ENCODE assay signal across 15 mouse cellular contexts in the genomic region with DNA sequence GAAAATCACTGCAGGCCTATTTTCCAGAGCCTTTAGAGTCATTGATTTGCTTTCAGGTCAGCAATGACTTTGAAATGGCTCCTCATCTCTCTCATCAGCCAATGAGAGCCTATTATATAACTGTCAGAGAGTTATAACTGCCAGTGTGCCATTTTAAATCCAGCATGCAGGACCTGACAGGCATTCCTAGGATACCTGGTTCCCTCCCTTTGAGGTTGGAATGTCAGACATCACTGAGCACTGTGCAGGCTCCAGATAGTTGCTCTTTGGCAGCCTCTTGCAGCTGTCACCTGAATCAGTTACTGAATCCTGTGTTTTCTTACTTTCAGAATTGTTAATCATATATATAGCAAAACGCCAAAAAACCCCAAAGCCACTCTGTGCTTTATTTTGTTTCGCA.
DNase-seq lines count a peak whose midpoint lies in the region; ATAC-seq and TF ChIP-seq lines count a peak whose summit lies in the region.
"Had no signal": no experiment of that assay in that cellular context is flagged by ENCODE, and none has a peak within 500 bp of the region (broad histone marks: within the 10 kb centered on the region; RNA-seq: fewer than 3 reads in every experiment).

No protein-coding gene starts in this region.

- H3K9me3 ChIP-seq in intestine, postnatal 0 days (ENCODE audit: control insufficient read depth): no peaks in the 10 kb centered on the region
- no peaks in the 10 kb centered on the region for H3K9me3 ChIP-seq in stomach, embryonic 16.5 days (replicated peaks; ENCODE audit: control insufficient read depth, low read length)

- no peaks in the 10 kb centered on the region for H3K27me3 ChIP-seq in intestine, postnatal 0 days (replicated peaks; ENCODE audit: control insufficient read depth, insufficient read depth, low read length)
- no peaks in the 10 kb centered on the region for H3K27me3 ChIP-seq in stomach, embryonic 16.5 days (ENCODE audit: control insufficient read depth, insufficient read depth, low read length)

- no peak overlapping the region for H3K9ac ChIP-seq in intestine, postnatal 0 days (ENCODE audit: low read depth, low read length)
- H3K9ac ChIP-seq in stomach, embryonic 16.5 days (ENCODE audit: low read length): no peak overlapping the region

- no peak for DNase-seq in frontal cortex, postnatal 25 days (ENCODE audit: low spot score in 2 of 2)
- DNase-seq in left cerebral cortex, adult 2 months (ENCODE audit: extremely low spot score in 1 of 2, low spot score in 2 of 2): no peak
- DNase-seq in left cerebral cortex, postnatal 10 days (ENCODE audit: extremely low spot score in 1 of 2, low spot score in 2 of 2): no peak
- DNase-seq in urinary bladder, postnatal 10 days (ENCODE audit: low spot score): no peak
- DNase-seq: cerebellum, postnatal 14 days; layer of hippocampus, postnatal 36 days; right cerebral cortex, postnatal 25 days had no signal

- intact Hi-C loops in left cerebral cortex, adult 2 months (cut with DNase I): no loop called here
- intact Hi-C loops in left cerebral cortex, postnatal 10 days (cut with DNase I): no loop called here

- H3K4me1 ChIP-seq in intestine, postnatal 0 days (replicated peaks; ENCODE audit: control insufficient read depth, insufficient read depth, low read length): no peaks in the 10 kb centered on the region
- H3K4me1 ChIP-seq in stomach, embryonic 16.5 days (ENCODE audit: control insufficient read depth, insufficient read depth, low read length): peaks cover 15% of the 10 kb centered on the region

- H3K36me3 ChIP-seq in intestine, postnatal 0 days (ENCODE audit: control insufficient read depth, insufficient read depth): no peaks in the 10 kb centered on the region
- no peaks in the 10 kb centered on the region for H3K36me3 ChIP-seq in stomach, embryonic 16.5 days (ENCODE audit: control insufficient read depth, insufficient read depth, low read length)

- TF ChIP-seq CTCF in left cerebral cortex, adult 2 months (IDR thresholded peaks at IDR 0.05): no peak
- TF ChIP-seq CTCF in intestine, postnatal 0 days (IDR thresholded peaks at IDR 0.05; ENCODE audit: low read depth): no peak

- peak overlapping the region; percentile 54 for H3K4me3 ChIP-seq in left cerebral cortex, adult 2 months
- no peak overlapping the region for H3K4me3 ChIP-seq in intestine, postnatal 0 days (ENCODE audit: low read depth, low read length)
- H3K4me3 ChIP-seq in stomach, embryonic 16.5 days (replicated peaks; ENCODE audit: low read length): no peak overlapping the region

- WGBS in intestine, postnatal 0 days: 72% methylated on average over 2 of the region's 2 CpGs
- 59% methylated on average over 2 of the region's 2 CpGs for WGBS in stomach, embryonic 16.5 days

- peak overlapping the region; percentile 87 for H3K27ac ChIP-seq in left cerebral cortex, adult 2 months
- H3K27ac ChIP-seq in intestine, postnatal 0 days (ENCODE audit: low read depth, low read length): no peak overlapping the region
- 0 out of 2 replicates have a peak overlapping the region, but pooled peaks have one; percentile 2 for H3K27ac ChIP-seq in stomach, embryonic 16.5 days (ENCODE audit: low read length)
- H3K27ac ChIP-seq: macrophage had no signal

- ATAC-seq in frontal cortex, adult (ENCODE audit: low TSS enrichment): peak; percentile 24; the same call in 1 of the 2 replicates
- no peak for ATAC-seq in intestine, postnatal 0 days
- ATAC-seq in stomach, embryonic 16.5 days (ENCODE audit: insufficient read depth, low FRiP score): no peak
- no peak for ATAC-seq in granulocyte monocyte progenitor cell, adult 5-6 weeks (replicated peaks; ENCODE audit: poor library complexity, severe bottlenecking)
- ATAC-seq: inflammation-experienced regulatory T-cells, adult 6 months; midbrain, embryonic 16.5 days had no signal

- H3K4me2 ChIP-seq in intestine, postnatal 0 days (replicated peaks; ENCODE audit: low read depth): peak overlapping the region; percentile 31
- peak overlapping the region; percentile 20 for H3K4me2 ChIP-seq in stomach, embryonic 16.5 days (ENCODE audit: low read depth, low read length)
- H3K4me2 ChIP-seq: liver, embryonic 11.5 days had no signal
